8 mouse cellular contexts compared by ENCODE assay signal in genomic region chr8:117158135-117158761, GRCm38 (mm10). TPM values are rescaled to one million over a fixed set of nuclear protein-coding genes. Genes with fewer than 3 reads are reported as not detected.
DNase-seq lines count a peak whose midpoint lies in the region; ATAC-seq and TF ChIP-seq lines count a peak whose summit lies in the region.

TSS of gene Gan (plus strand) at chr8:117158135.

- H3K27ac ChIP-seq in forebrain, embryonic 13.5 days: peak within 1 kb of the TSS; percentile 63
- peak within 1 kb of the TSS; percentile 85 for H3K27ac ChIP-seq in hindbrain, embryonic 13.5 days

- H3K4me3 ChIP-seq in forebrain, embryonic 13.5 days: peak within 1 kb of the TSS; percentile 95
- peak within 1 kb of the TSS; percentile 97 for H3K4me3 ChIP-seq in hindbrain, embryonic 13.5 days

- H3K4me2 ChIP-seq in forebrain, embryonic 13.5 days: peak within 1 kb of the TSS; percentile 71
- H3K4me2 ChIP-seq in hindbrain, embryonic 13.5 days: peak within 1 kb of the TSS; percentile 92

- no peaks in the 10 kb centered on the region for H3K36me3 ChIP-seq in forebrain, embryonic 13.5 days (ENCODE audit: poor library complexity, severe bottlenecking)
- no peaks in the 10 kb centered on the region for H3K36me3 ChIP-seq in hindbrain, embryonic 13.5 days

- no peak for TF ChIP-seq POLR2A in brain, embryonic 14.5 days (IDR thresholded peaks at IDR 0.05; ENCODE audit: borderline replicate concordance, extremely low read depth, insufficient read depth, insufficient read length, poor library complexity, severe bottlenecking)

- no peaks in the 10 kb centered on the region for H3K9me3 ChIP-seq in forebrain, embryonic 13.5 days (replicated peaks)
- no peaks in the 10 kb centered on the region for H3K9me3 ChIP-seq in hindbrain, embryonic 13.5 days

- peaks cover 33% of the 10 kb centered on the region for H3K4me1 ChIP-seq in forebrain, embryonic 13.5 days
- H3K4me1 ChIP-seq in hindbrain, embryonic 13.5 days (replicated peaks): peaks cover 50% of the 10 kb centered on the region

- DNase-seq in MN1 (ENCODE audit: low spot score): peak; percentile 68
- peak; percentile 17 for DNase-seq in brain, embryonic 14.5 days (ENCODE audit: low read depth)
- DNase-seq in layer of hippocampus, postnatal 25 days (ENCODE audit: extremely low spot score in 1 of 2, low spot score in 1 of 2): peak in 1 of 2 experiments; percentile 13
- DNase-seq in lung, postnatal 10 days: peak; percentile 51
- DNase-seq in ovary, postnatal 36 days (ENCODE audit: low spot score): peak; percentile 41
- peak; percentile 21 to 39 for DNase-seq in urinary bladder, postnatal 36 days (ENCODE audit: low spot score in 2 of 2)

- ATAC-seq in forebrain, embryonic 13.5 days: peak; percentile 57; the same call in 1 of the 2 replicates
- peak; percentile 66 for ATAC-seq in hindbrain, embryonic 13.5 days (ENCODE audit: low FRiP score)

- H3K27me3 ChIP-seq in forebrain, embryonic 13.5 days: no peaks in the 10 kb centered on the region
- H3K27me3 ChIP-seq in hindbrain, embryonic 13.5 days: no peaks in the 10 kb centered on the region

- WGBS in forebrain, embryonic 13.5 days: under 1% methylated on average over 55 of the region's 65 CpGs
- whole genome bisulfite sequencing in hindbrain, embryonic 13.5 days: under 1% methylated on average over 65 of the region's 65 CpGs

- no peak for TF ChIP-seq CTCF in brain, embryonic 14.5 days (IDR thresholded peaks at IDR 0.05; ENCODE audit: borderline replicate concordance, extremely low read depth, insufficient read depth, insufficient read length)

- peak within 1 kb of the TSS; percentile 91 for H3K9ac ChIP-seq in forebrain, embryonic 13.5 days
- peak within 1 kb of the TSS; percentile 93 for H3K9ac ChIP-seq in hindbrain, embryonic 13.5 days

RNA-seq across cellular contexts. Expression of gene Gan, which starts in this region (rescaled TPM):
- 8.0 and 10.5 TPM in 2 replicates for polyA plus RNA-seq in brain, embryonic 14.5 days (2012; rRNA removed)
- polyA plus RNA-seq in forebrain, embryonic 13.5 days (2015; fragmentation: Nextera tagmentation; extraction: Ambion mirVana): 2.8 and 3.9 TPM in 2 replicates
- polyA plus RNA-seq in hindbrain, embryonic 13.5 days (2015; fragmentation: Nextera tagmentation; extraction: Ambion mirVana): 3.5 TPM in 2 replicates
- 10 to 100 TPM; 15.0 to 18.3 TPM for total RNA-seq in layer of hippocampus, postnatal 25 days (2021)
